Mouse (Mus musculus): ENCODE results near the gene Acss1. TPM values are rescaled to one million over a fixed set of nuclear protein-coding genes. Genes with fewer than 3 reads are reported as not detected.

Acss1 gene
- 133 and 151 TPM in 2 replicates for polyA plus RNA-seq (2012; rRNA removed)

DNA sequence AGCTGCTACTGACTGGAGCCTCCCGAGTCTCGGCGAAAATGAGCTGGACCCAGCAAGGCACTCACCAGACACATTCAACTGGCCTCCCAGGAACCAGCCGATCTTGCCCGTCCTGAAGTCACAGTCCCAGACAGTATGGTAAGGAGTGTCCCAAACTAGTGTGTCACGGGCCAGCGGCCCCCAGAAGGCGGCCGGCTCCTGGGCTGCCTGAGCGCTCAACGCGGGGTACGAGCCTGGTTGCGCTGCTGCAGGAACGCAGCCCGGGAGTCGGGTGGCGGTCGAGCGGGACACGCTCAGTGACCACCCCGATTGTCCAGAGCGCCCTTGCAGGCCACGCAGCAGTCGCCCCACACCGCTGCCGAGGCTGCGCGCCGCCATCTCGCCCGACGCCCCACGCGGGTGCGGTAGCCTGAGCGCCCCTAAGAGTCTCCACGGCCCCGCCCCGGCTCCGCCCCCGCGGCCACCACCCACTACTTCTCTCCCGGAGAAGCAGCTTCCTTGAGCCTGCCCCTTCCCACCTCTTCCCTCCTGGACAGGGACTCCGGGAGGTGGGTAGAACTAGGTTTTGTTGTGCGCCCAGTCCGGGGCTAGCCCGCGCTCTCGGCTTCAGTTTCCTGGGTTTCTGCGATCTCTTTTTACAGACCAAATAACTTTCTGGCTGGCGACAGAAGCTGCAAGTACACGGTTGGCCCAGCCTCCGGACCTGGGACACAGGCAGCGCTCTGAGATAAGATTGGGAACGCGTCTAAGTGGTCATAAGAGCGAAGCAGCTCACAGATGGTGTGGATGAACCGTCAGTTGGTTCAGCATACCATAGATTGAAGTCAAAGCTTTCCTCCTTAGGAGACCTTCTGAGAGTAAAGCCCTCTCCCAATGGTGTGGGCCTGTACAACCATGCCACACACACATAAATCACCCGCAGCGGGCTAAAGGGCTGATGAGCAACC is at the start of gene Acss1:
TSS of gene Acss1 (minus strand) at position 681 of the 947 bp plus-strand sequence.
- H3K36me3 ChIP-seq (ENCODE audit: control insufficient read depth, insufficient read depth, low read length), result no peaks in the 10 kb centered on the region
- TF ChIP-seq CTCF (IDR thresholded peaks at IDR 0.05; ENCODE audit: extremely low read depth, insufficient read length, insufficient replicate concordance, low read depth, low read length), result no peak
- peak; percentile 15; the same call in 1 of the 2 replicates for TF ChIP-seq POLR2A (IDR thresholded peaks at IDR 0.05; ENCODE audit: low read depth, low read length)
- H3K4me3 ChIP-seq (ENCODE audit: low read depth, low read length), result peak within 1 kb of the TSS; percentile 91
- peaks cover 33% of the 10 kb centered on the region for H3K4me1 ChIP-seq (ENCODE audit: control insufficient read depth, insufficient read depth, insufficient read length, low read length)
- WGBS, result 1% methylated on average over 61 of the region's 61 CpGs
- H3K27me3 ChIP-seq (ENCODE audit: control insufficient read depth, insufficient read depth, low read length), result no peaks in the 10 kb centered on the region
- H3K27ac ChIP-seq (ENCODE audit: insufficient read depth, low read depth, low read length), result peak within 1 kb of the TSS; percentile 88

DNA sequence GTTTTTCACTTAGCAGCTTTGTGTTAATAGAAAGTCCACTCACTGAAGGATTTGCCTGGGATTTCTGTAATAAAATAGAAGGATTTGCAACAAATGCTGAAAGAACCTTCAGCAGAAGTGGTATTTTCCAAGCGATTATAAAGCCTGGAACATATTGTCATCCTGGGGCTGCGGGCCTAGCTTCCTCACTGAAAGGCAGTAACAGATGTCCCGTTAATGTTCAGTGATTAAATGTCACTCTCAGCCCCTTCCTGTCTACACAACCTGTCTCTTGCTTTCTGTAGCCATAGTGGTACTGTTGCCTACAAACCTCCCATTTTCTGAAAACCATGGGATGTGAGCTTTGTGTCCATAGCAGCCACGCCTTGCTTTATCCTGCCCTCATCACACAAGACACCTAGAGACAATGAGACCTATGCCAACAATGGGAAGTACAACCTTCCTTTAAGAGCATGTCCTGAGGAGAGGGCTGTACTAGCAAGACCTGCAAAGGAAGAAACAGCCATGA is 43.9 kb upstream of the Acss1 start:
- WGBS, result 74% methylated on average over 4 of the region's 4 CpGs
- Histone ChIP-seq H3K36me3 (ENCODE audit: control insufficient read depth, insufficient read depth, low read length) (no peaks in the 10 kb centered on the region), H3K27ac (ENCODE audit: insufficient read depth, low read depth, low read length) (no peak overlapping the region), H3K27me3 (ENCODE audit: control insufficient read depth, insufficient read depth, low read length) (no peaks in the 10 kb centered on the region), H3K4me3 (ENCODE audit: low read depth, low read length) (no peak overlapping the region), H3K4me1 (ENCODE audit: control insufficient read depth, insufficient read depth, insufficient read length, low read length) (no peaks in the 10 kb centered on the region)
- no peak for TF ChIP-seq POLR2A (IDR thresholded peaks at IDR 0.05; ENCODE audit: low read depth, low read length)
- no peak for TF ChIP-seq CTCF (IDR thresholded peaks at IDR 0.05; ENCODE audit: extremely low read depth, insufficient read length, insufficient replicate concordance, low read depth, low read length)

DNA sequence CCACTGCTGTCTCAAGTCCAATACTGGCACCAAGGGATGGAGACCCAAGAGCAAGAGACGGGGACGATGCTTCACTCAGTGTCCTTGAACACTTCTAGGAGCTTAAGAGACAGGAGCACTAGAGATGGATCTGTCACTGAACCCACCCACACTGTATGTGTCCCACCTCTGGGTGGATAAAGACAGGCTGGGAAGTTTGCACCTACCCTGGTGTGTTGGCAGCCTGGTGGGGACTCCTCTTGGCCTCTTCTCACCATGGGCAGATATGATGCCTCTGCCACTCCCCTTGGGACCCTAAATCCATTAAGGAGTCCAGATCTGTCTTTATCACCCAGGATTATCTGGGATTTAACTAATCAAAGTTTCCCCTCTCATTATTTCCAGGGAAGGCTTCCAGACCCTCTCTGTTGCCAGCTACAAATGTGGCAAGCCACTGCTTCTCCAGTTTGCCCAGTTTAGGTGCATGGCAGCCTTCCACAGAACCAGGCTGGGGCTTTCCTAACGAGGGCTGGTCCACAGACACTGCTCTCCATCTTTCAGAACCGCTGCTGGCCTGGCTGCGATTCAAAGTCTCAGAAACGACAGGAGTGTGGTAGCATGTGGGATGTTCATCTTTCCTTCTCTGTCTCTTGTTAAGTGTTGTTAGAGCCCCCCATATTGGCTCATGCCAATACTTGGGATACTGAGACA is 23.3 kb upstream of the Acss1 start:
- TF ChIP-seq CTCF (IDR thresholded peaks at IDR 0.05; ENCODE audit: extremely low read depth, insufficient read length, insufficient replicate concordance, low read depth, low read length), result no peak
- no peak for TF ChIP-seq POLR2A (IDR thresholded peaks at IDR 0.05; ENCODE audit: low read depth, low read length)
- WGBS, result 77% methylated on average over 6 of the region's 6 CpGs
- Histone ChIP-seq H3K4me1 (ENCODE audit: control insufficient read depth, insufficient read depth, insufficient read length, low read length) (peaks cover 3% of the 10 kb centered on the region; the same call in 1 of the 2 replicates), H3K27ac (ENCODE audit: insufficient read depth, low read depth, low read length) (no peak overlapping the region), H3K4me3 (ENCODE audit: low read depth, low read length) (no peak overlapping the region), H3K36me3 (ENCODE audit: control insufficient read depth, insufficient read depth, low read length) (no peaks in the 10 kb centered on the region), H3K27me3 (ENCODE audit: control insufficient read depth, insufficient read depth, low read length) (peaks cover 34% of the 10 kb centered on the region)

DNA sequence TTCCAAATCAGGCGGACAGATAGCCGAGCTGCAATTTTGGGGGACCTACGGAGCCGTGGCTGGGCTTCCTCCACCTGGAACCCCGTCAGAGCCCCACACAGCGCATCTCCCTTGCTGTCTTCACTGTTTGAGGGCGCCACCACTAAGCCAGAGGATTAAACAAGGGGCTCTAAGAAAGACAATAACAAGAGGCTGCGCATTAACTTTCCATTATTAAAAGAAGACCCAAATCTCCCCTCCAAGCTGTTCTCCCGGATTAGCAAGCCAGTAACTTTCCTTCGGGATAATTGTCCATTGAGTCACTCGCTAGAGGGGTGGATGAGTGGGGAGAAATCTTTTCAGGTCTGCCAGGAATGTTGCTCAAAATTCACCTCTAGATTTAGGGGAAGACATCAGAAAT is 21.9 kb upstream of the Acss1 start:
- 10% methylated on average over 11 of the region's 11 CpGs for WGBS
- H3K4me1 ChIP-seq (ENCODE audit: control insufficient read depth, insufficient read depth, insufficient read length, low read length), result peaks cover 3% of the 10 kb centered on the region; the same call in 1 of the 2 replicates
- H3K27ac ChIP-seq (ENCODE audit: insufficient read depth, low read depth, low read length), result no peak overlapping the region
- no peak for TF ChIP-seq POLR2A (IDR thresholded peaks at IDR 0.05; ENCODE audit: low read depth, low read length)
- TF ChIP-seq CTCF (IDR thresholded peaks at IDR 0.05; ENCODE audit: extremely low read depth, insufficient read length, insufficient replicate concordance, low read depth, low read length), result no peak
- H3K4me3 ChIP-seq (ENCODE audit: low read depth, low read length), result no peak overlapping the region
- peaks cover 36% of the 10 kb centered on the region for H3K27me3 ChIP-seq (ENCODE audit: control insufficient read depth, insufficient read depth, low read length)
- no peaks in the 10 kb centered on the region for H3K36me3 ChIP-seq (ENCODE audit: control insufficient read depth, insufficient read depth, low read length)

DNA sequence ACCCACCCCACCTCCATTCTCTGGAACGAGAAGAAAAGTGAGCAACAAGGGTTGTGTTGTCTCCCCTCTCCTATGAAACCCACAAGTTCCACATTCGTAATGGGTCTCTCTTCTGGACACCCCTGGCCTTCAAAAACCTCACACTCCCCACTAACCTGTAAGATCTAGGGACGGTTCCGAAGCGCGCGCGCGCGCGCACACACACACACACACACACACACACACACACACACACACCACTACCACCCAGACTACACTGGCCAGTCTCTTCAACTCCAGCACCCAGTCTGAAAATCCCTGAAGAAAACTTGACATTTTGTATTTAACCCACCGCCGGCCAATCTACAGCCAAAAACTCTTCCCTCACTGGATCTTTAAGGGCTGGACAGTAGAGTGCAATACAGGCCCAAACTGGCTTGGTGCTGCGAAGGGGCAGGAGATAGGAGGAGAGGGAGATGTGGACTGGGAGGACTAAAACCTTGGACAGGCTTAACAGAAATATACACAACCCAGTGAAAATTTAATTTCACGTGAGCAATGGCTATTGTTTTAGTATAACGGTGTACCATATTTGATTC is 21.0 kb upstream of the Acss1 start, which contains the start of gene Vsx1:
TSS of gene Vsx1 (minus strand) at position 138 of the 578 bp plus-strand sequence.
- WGBS, result 42% methylated on average over 16 of the region's 16 CpGs
- H3K4me1 ChIP-seq (ENCODE audit: control insufficient read depth, insufficient read depth, insufficient read length, low read length), result peaks cover 3% of the 10 kb centered on the region; the same call in 1 of the 2 replicates
- H3K4me3 ChIP-seq (ENCODE audit: low read depth, low read length), result peak within 1 kb of the TSS; percentile 29
- peaks cover 36% of the 10 kb centered on the region for H3K27me3 ChIP-seq (ENCODE audit: control insufficient read depth, insufficient read depth, low read length)
- H3K27ac ChIP-seq (ENCODE audit: insufficient read depth, low read depth, low read length), result no peak within 1 kb of the TSS
- no peaks in the 10 kb centered on the region for H3K36me3 ChIP-seq (ENCODE audit: control insufficient read depth, insufficient read depth, low read length)
- TF ChIP-seq CTCF (IDR thresholded peaks at IDR 0.05; ENCODE audit: extremely low read depth, insufficient read length, insufficient replicate concordance, low read depth, low read length) (no peak), POLR2A (IDR thresholded peaks at IDR 0.05; ENCODE audit: low read depth, low read length) (no peak)

DNA sequence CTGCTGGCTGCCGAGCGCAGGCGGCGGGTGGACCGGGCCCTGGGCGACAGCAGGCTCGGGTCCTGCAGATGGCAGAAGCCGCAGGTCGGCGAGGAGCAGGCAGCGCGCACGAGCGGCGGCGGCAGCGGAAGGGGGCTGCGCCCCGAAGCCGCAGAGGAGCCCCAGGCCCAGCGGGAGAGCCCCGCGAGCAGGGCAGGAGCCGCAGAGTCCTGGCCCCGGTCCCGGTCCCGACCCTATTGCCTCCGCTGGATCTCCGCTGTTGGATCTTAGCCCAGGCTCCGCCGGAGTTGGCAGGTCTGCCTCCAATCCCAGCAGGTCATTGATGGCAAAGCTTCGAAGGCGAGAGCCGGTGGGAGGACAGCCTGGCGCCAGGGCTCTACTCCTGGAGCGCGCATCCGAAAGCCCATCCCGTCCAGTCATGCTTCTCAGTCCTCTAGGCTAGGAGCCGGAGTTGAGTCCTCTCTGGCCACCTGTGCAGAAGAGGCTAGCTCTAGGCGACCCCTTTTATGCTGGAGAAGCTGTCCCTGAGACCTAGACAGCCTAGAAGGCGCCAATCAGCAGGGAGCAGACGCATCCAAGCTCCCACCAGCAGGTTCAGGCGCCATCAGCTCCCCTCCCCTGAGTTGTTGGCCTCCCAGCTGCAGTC is 20.4 kb upstream of the Acss1 start:
- Histone ChIP-seq H3K36me3 (ENCODE audit: control insufficient read depth, insufficient read depth, low read length) (no peaks in the 10 kb centered on the region), H3K27ac (ENCODE audit: insufficient read depth, low read depth, low read length) (no peak overlapping the region), H3K4me3 (ENCODE audit: low read depth, low read length) (peak overlapping the region; percentile 29), H3K4me1 (ENCODE audit: control insufficient read depth, insufficient read depth, insufficient read length, low read length) (peaks cover 3% of the 10 kb centered on the region; the same call in 1 of the 2 replicates), H3K27me3 (ENCODE audit: control insufficient read depth, insufficient read depth, low read length) (peaks cover 36% of the 10 kb centered on the region)
- TF ChIP-seq CTCF (IDR thresholded peaks at IDR 0.05; ENCODE audit: extremely low read depth, insufficient read length, insufficient replicate concordance, low read depth, low read length), result no peak
- no peak for TF ChIP-seq POLR2A (IDR thresholded peaks at IDR 0.05; ENCODE audit: low read depth, low read length)
- WGBS, result 2% methylated on average over 44 of the region's 44 CpGs
